Mouse (Mus musculus) liver, adult 2 months (tissue): ENCODE measurements at regions not wholly inside any gene's neighbourhood (a gene's known extent, or its start where the extent isn't known, plus 50 kb on each side); places are given as distances from the start of the nearest gene placed in this dataset.

Experiments
- DNase-seq: peaks from one replicate; pipeline ENCODE4 v3.0.0-alpha.2; 2011; ENCODE audit warnings: low read depth, low spot score; ENCODE audit errors: extremely low read depth
- H3K27ac ChIP-seq: fragments of 200-500 bp; replicated peaks from 2 replicates; pipeline ENCODE4 v1.5.1; 2012; ENCODE audit warnings: low read depth, mild to moderate bottlenecking, control low read depth, inconsistent platforms, low read length; ENCODE audit not compliant: insufficient read depth
- H3K27me3 ChIP-seq: fragments of 200-500 bp; 2 replicates; pipeline ENCODE4 v1.6.1; 2012; ENCODE audit warnings: mild to moderate bottlenecking, moderate library complexity, low read length, inconsistent platforms; ENCODE audit not compliant: control insufficient read depth, insufficient read depth
- H3K36me3 ChIP-seq: fragments of 200-500 bp; 2 replicates; pipeline ENCODE4 v1.6.1; 2012; ENCODE audit warnings: low read length, inconsistent platforms; ENCODE audit not compliant: control insufficient read depth, insufficient read depth
- H3K4me1 ChIP-seq: fragments of 200-500 bp; 2 replicates; pipeline ENCODE4 v1.6.1; 2011; ENCODE audit warnings: low read length; ENCODE audit not compliant: control insufficient read depth, insufficient read depth
- H3K4me3 ChIP-seq: fragments of 200-500 bp; 2 replicates; pipeline ENCODE4 v1.5.1; 2011; ENCODE audit warnings: low read depth, mild to moderate bottlenecking, control low read depth, low read length, moderate library complexity; ENCODE audit not compliant: insufficient read depth
- H3K79me2 ChIP-seq: fragments of 200-500 bp; 2 replicates; pipeline ENCODE4 v1.6.1; 2012; ENCODE audit warnings: inconsistent platforms, mild to moderate bottlenecking, low read length, moderate library complexity; ENCODE audit not compliant: control insufficient read depth, insufficient read depth
- H3K9ac ChIP-seq: fragments of 200-500 bp; 2 replicates; pipeline ENCODE4 v1.6.1; 2012; ENCODE audit warnings: low read depth, mild to moderate bottlenecking, control low read depth, inconsistent platforms, low read length
- CTCF ChIP-seq: fragments of 200-500 bp; IDR thresholded peaks from 2 replicates; pipeline ENCODE4 v1.5.1; 2011; ENCODE audit warnings: low read depth, low read length, control low read depth
- POLR2A ChIP-seq: fragments of 200-500 bp; IDR thresholded peaks from 2 replicates; pipeline ENCODE4 v1.6.1; 2011; ENCODE audit warnings: low read length, control low read depth; ENCODE audit not compliant: insufficient read depth; ENCODE audit errors: extremely low read depth
- WGBS: fragments of 180-500 bp; shearing (Covaris S2); methylation state at CpG from one replicate; pipeline ENCODE4 v1.1.7; 2018; 5-methylcytosine and 5-hydroxymethylcytosine counted together

- H3K9ac ChIP-seq = no peak overlapping the region
- TF ChIP-seq POLR2A = no peak
- TF ChIP-seq CTCF = no peak
- H3K4me3 ChIP-seq = no peak overlapping the region
- peaks cover 10% of the 10 kb centered on the region for H3K4me1 ChIP-seq
- WGBS = 63% methylated on average over 9 of the region's 9 CpGs
- no peaks in the 10 kb centered on the region for H3K27me3 ChIP-seq
- H3K27ac ChIP-seq = peak overlapping the region; percentile 54
- DNase-seq = no peak
- H3K36me3 ChIP-seq = no peaks in the 10 kb centered on the region
- no peaks in the 10 kb centered on the region for H3K79me2 ChIP-seq
Measured at GRCm38 (mm10) chr7:67462591-67462990, 89.9 kb upstream of the Mef2a start.

GRCm38 (mm10) chr7:67461333-67462255 lies 88.9 kb upstream of the Mef2a start:
- H3K4me3 ChIP-seq = no peak overlapping the region
- H3K36me3 ChIP-seq = no peaks in the 10 kb centered on the region
- H3K27me3 ChIP-seq = no peaks in the 10 kb centered on the region
- peak; percentile 43 for DNase-seq
- TF ChIP-seq CTCF = no peak
- TF ChIP-seq POLR2A = no peak
- H3K9ac ChIP-seq = no peak overlapping the region
- no peaks in the 10 kb centered on the region for H3K79me2 ChIP-seq
- peak overlapping the region; percentile 54 for H3K27ac ChIP-seq
- WGBS = 82% methylated on average over 11 of the region's 11 CpGs
- H3K4me1 ChIP-seq = peaks cover 10% of the 10 kb centered on the region

GRCm38 (mm10) chr7:67459810-67460209 lies 87.2 kb upstream of the Mef2a start:
- peak overlapping the region; percentile 70 for H3K27ac ChIP-seq

GRCm38 (mm10) chr7:67459209-67459608 lies 86.6 kb upstream of the Mef2a start:
- H3K4me1 ChIP-seq = peaks cover 8% of the 10 kb centered on the region
- no peaks in the 10 kb centered on the region for H3K79me2 ChIP-seq
- no peaks in the 10 kb centered on the region for H3K27me3 ChIP-seq
- peak overlapping the region; percentile 70; the same call in 1 of the 2 replicates for H3K27ac ChIP-seq
- H3K36me3 ChIP-seq = no peaks in the 10 kb centered on the region
- no peak overlapping the region for H3K9ac ChIP-seq
- H3K4me3 ChIP-seq = no peak overlapping the region
- WGBS = 95% methylated on average over 9 of the region's 9 CpGs
- no peak for DNase-seq
- no peak for TF ChIP-seq CTCF
- TF ChIP-seq POLR2A = no peak

More at GRCm38 (mm10) chr7:67459810-67460209, 87.2 kb upstream of the Mef2a start:
- no peak for TF ChIP-seq POLR2A
- no peak for TF ChIP-seq CTCF
- Histone ChIP-seq H3K27me3 (no peaks in the 10 kb centered on the region), H3K4me3 (no peak overlapping the region), H3K36me3 (no peaks in the 10 kb centered on the region), H3K9ac (no peak overlapping the region), H3K4me1 (peaks cover 10% of the 10 kb centered on the region), H3K79me2 (no peaks in the 10 kb centered on the region)
- WGBS = 66% methylated on average over 10 of the region's 10 CpGs
- peak; percentile 18 for DNase-seq

- Histone ChIP-seq H3K27me3 (no peaks in the 10 kb centered on the region), H3K27ac (no peak overlapping the region), H3K4me3 (no peak overlapping the region), H3K4me1 (peaks cover 7% of the 10 kb centered on the region; the same call in 1 of the 2 replicates), H3K9ac (no peak overlapping the region), H3K36me3 (no peaks in the 10 kb centered on the region), H3K79me2 (no peaks in the 10 kb centered on the region)
- no peak for DNase-seq
- WGBS = 69% methylated on average over 4 of the region's 4 CpGs
- TF ChIP-seq CTCF (no peak), POLR2A (no peak)
Measured at GRCm38 (mm10) chr7:67458640-67459039, 86.0 kb upstream of the Mef2a start.

- no peak overlapping the region for H3K4me3 ChIP-seq
- H3K79me2 ChIP-seq = no peaks in the 10 kb centered on the region
- no peak overlapping the region for H3K27ac ChIP-seq
- H3K27me3 ChIP-seq = no peaks in the 10 kb centered on the region
- TF ChIP-seq POLR2A (no peak), CTCF (no peak)
- no peak overlapping the region for H3K9ac ChIP-seq
- peaks cover 7% of the 10 kb centered on the region; the same call in 1 of the 2 replicates for H3K4me1 ChIP-seq
- no peaks in the 10 kb centered on the region for H3K36me3 ChIP-seq
- DNase-seq = peak; percentile 20
- WGBS = 90% methylated on average over 1 of the region's 1 CpGs
Measured at GRCm38 (mm10) chr7:67457898-67458297, 85.2 kb upstream of the Mef2a start.
